In the genomic region with DNA sequence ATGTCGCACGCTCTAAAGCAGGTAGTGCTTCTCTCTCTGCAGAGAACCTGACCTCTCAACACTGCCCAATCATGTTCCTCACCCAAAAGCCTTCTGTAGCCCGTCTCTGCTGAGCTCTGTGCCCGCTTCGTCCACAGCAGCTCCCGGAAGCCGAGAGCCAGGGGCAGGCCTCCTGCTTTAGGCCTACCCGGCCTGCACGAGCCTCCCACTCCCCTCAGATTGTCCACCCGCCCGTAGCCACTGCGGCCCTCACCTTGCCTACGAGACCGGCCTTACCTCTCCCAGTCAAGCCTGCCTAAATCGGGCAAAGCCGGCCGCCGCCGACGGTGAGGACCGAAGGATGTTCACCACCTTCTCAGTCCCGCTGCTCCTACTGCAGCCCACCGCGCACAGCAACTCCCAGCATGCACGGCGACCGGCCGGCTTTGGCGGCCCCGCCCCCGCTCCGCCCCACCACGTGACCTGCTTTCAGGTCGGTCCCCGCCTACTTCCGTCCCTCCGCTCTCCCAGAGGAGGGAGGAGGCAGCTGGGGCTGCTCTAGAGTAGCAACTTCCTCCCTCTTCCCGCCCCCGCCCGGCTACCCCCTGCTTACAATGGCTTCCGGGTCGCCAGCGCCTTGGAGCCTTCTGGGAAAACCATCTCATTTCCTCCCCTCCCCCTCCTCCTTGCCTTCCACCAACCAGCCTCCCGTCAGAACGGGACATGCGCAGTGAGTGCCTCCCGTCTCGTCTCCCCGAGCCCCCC, we compare ENCODE assay signal across 8 mouse cellular contexts. TPM values are rescaled to one million over a fixed set of nuclear protein-coding genes. Genes with fewer than 3 reads are reported as not detected.
A peak's percentile ranks its signal among the peaks of the same experiment; 100 is the strongest.
DNase-seq lines count a peak whose midpoint lies in the region; ATAC-seq lines count a peak whose summit lies in the region.

A gene (plus strand): TSS at position 668 of the 744 bp plus-strand sequence.

- H3K9ac ChIP-seq in intestine, embryonic 14.5 days (ENCODE audit: low read length), result peak within 1 kb of the TSS; percentile 89

- H3K4me2 ChIP-seq in intestine, embryonic 14.5 days (ENCODE audit: low read length), result peak within 1 kb of the TSS; percentile 71

- H3K4me1 ChIP-seq in intestine, embryonic 14.5 days (replicated peaks; ENCODE audit: control insufficient read depth, insufficient read depth, low read length), result peaks cover 9% of the 10 kb centered on the region; the same call in 1 of the 2 replicates

- H3K27me3 ChIP-seq in intestine, embryonic 14.5 days (replicated peaks; ENCODE audit: control insufficient read depth, insufficient read depth, low read length), result no peaks in the 10 kb centered on the region

- H3K36me3 ChIP-seq in intestine, embryonic 14.5 days (ENCODE audit: control insufficient read depth, insufficient read depth, low read length), result no peaks in the 10 kb centered on the region

- intact Hi-C loops in left cerebral cortex, postnatal 14 days (cut with DNase I), result no loop called here

- peak within 1 kb of the TSS; percentile 92 for H3K27ac ChIP-seq in intestine, embryonic 14.5 days (ENCODE audit: low read depth)

- ATAC-seq in intestine, embryonic 14.5 days (replicated peaks; ENCODE audit: low FRiP score, low TSS enrichment, low read depth), result peak; percentile 100

- WGBS in intestine, embryonic 14.5 days, result under 1% methylated on average over 47 of the region's 49 CpGs

- peak within 1 kb of the TSS; percentile 75 for H3K4me3 ChIP-seq in intestine, embryonic 14.5 days (ENCODE audit: low read depth, low read length)

- no peaks in the 10 kb centered on the region for H3K9me3 ChIP-seq in intestine, embryonic 14.5 days (ENCODE audit: control insufficient read depth, low read length)

- DNase-seq in adrenal gland, adult 18-20 months (ENCODE audit: low spot score in 2 of 2), result peak; percentile 97 to 98
- peak; percentile 98 for DNase-seq in embryo, embryonic 11 days
- peak; percentile 100 for DNase-seq in gastrocnemius, postnatal 25 days
- peak; percentile 98 for DNase-seq in intestine, embryonic 14.5 days (ENCODE audit: low spot score)
- peak; percentile 98 to 100 for DNase-seq in left cerebral cortex, postnatal 14 days (ENCODE audit: low spot score in 2 of 2)
- DNase-seq in mesoderm, embryonic 11.5 days (ENCODE audit: low read depth, low spot score), result peak; percentile 99
- DNase-seq in right cerebral cortex, postnatal 36 days (ENCODE audit: low spot score in 2 of 2), result peak; percentile 99
- DNase-seq in yolk sac, embryonic 10.5 days (ENCODE audit: low spot score), result peak; percentile 99

RNA-seq across cellular contexts. Expression of the gene that starts here (rescaled TPM):
- total RNA-seq in adrenal gland, adult 18-20 months (2021), result 10 to 100 TPM; 31.4 to 36.5 TPM
- total RNA-seq in gastrocnemius, postnatal 25 days (2021), result 10 to 100 TPM; 25.9 to 29.1 TPM
- 27.9 and 29.9 TPM in 2 replicates for polyA plus RNA-seq in intestine, embryonic 14.5 days (2014; fragmentation: Nextera tagmentation; extraction: Ambion mirVana)
- total RNA-seq in left cerebral cortex, postnatal 14 days (2021), result 100 to 1,000 TPM; 112 to 116 TPM

Comparison
In these comparisons a context has a peak if more than half of its experiments do, and no peak if none do; other contexts are left out.
1. Peak in every context shown above with its lines: DNase-seq, ATAC-seq, H3K4me3 ChIP-seq and H3K27ac ChIP-seq.